Mouse (Mus musculus): Measurements from ENCODE around the gene Bglap2.

GRCm38 (mm10) chr3:88395742-88396141 is 17.2 kb upstream of the Bglap2 start:
- TF ChIP-seq CTCF (IDR thresholded peaks at IDR 0.05; ENCODE audit: borderline replicate concordance, insufficient read depth, low read depth, low read length) (no peak), POLR2A (IDR thresholded peaks at IDR 0.05; ENCODE audit: borderline replicate concordance, insufficient read depth, low read length) (no peak)
